Mouse (Mus musculus): ENCODE measurements at regions not wholly inside any gene's neighbourhood (a gene's known extent, or its start where the extent isn't known, plus 50 kb on each side); places are given as distances from the start of the nearest gene placed in this dataset.

GRCm38 (mm10) chr10:84060492-84061218, 338.0 kb downstream of the 1500009L16Rik start:
- TF ChIP-seq CTCF (IDR thresholded peaks at IDR 0.05; ENCODE audit: borderline replicate concordance, control insufficient read depth, extremely low read depth, insufficient read depth, low read length, poor library complexity) (0 out of 2 replicates have a peak, but pooled peaks have one; percentile 18), POLR2A (IDR thresholded peaks at IDR 0.05; ENCODE audit: control insufficient read depth, extremely low read depth, insufficient read depth, low read length, poor library complexity) (no peak)

Data from thymus, adult 2 months (tissue).